Mouse (Mus musculus): ENCODE measurements around the gene Spop.

Spop gene

DNA sequence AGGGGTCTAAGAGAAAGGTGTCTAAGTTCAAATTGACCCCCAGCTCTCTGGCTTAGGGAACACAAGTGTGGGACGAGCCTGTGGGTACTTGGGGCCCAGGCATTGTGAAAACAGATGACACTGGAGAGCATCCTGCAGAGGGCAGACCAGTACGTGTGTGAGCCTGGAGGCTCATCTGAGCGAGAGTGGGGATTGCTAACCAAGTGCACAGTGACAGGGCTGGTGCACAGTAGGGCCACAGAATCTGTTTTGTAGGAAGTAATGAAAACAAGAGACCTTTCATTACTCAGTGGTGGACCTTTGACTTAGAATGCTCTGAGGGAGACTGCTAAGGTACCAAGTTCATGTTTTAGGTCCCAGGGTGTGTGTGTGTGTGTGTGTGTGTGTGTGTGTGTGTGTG, 106.1 kb downstream of the Spop start:
- DNase-seq (ENCODE audit: low read depth, low spot score) = no peak

DNA sequence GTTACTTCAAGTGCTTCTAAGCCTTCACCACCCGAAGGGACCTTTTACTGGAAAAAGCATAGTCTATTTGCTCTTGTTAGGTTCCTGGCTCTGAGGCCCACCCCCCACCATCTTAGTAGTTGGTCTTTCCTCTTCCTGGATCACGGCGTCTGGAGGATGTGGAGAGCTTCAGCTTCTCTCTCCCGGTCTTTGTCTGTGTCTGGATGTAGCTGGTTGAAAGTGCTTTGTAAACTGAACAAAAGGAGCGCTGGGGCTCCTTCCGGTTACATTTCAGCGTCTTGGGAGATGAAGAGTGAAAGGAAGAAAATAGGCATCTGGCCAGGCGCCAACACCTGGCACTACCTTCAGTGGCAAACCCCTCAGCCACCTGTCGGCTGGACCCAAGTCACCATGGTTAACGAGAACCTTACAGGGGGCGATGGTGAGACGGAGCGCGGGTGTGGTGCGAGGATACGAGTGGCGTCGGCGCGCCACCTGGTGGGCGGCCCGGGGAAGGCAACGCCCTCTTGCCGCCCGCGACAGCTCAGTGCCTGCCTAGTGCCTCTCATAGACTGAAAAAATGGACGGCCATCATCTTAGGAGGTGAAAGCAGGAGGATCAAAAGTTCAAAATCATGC, 106.7 kb downstream of the Spop start:
- peak; percentile 56 for DNase-seq (ENCODE audit: low read depth, low spot score)

DNA sequence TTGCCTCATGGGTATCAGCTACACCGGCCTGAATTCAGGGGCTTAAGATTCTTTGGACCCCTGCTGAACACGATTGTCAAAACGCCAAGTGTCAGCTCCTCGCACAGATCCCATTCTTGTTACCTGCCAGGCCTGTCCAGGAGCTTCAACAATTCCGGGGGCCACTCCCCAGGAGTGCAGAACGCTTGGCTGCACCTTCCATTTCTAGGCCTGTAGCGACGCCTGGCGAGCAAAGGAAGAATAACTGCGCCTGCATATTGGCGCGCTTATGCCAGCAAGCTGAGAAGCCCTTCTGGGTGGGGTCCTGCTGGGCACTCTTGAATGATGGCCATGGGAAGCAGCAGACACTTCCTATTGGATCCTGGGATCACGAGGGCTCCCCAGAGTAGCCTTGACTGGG, 107.7 kb downstream of the Spop start:
- peak; percentile 45 for DNase-seq (ENCODE audit: low read depth, low spot score)

DNA sequence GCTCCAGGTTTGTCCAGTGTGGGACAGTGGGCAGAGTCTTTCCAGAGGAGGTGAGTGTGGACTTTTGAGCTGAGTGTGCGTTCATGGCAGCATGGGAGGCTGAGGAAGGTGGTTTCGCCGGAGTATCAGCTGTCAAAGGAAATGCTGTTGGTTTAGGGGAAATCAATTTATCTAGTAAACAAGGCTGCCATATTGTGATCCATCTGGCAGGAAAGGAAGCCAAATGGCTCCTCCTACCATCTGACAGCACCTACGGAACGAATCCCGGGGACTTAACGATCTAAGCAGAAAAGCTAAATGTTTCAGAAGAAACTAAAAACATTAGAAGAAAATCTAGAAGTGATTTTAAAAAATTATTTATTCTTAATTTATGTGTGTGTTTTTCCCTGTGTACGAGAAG, 113.4 kb downstream of the Spop start:
- DNase-seq (ENCODE audit: low read depth, low spot score) = no peak

DNA sequence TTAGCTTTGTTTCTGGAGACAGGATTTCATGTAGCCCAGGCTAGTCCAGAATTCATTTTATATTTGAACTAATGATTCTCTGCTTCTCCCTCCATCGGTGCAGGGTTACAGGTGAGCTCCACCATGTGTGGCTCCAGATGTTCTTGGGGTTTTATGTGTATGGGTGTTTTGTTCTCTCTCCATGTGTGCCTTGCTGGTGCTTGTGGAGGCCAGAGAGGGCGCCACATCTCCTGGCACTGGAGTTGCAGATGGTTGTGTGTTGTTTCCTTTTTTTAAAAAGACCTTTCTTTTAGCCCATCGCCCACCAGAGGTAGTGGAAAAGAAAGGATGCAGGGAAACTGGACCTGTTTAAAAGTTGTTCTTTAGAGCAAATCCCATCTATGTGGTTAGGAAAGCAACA, 114.4 kb downstream of the Spop start:
- DNase-seq (ENCODE audit: low read depth, low spot score) = no peak

DNA sequence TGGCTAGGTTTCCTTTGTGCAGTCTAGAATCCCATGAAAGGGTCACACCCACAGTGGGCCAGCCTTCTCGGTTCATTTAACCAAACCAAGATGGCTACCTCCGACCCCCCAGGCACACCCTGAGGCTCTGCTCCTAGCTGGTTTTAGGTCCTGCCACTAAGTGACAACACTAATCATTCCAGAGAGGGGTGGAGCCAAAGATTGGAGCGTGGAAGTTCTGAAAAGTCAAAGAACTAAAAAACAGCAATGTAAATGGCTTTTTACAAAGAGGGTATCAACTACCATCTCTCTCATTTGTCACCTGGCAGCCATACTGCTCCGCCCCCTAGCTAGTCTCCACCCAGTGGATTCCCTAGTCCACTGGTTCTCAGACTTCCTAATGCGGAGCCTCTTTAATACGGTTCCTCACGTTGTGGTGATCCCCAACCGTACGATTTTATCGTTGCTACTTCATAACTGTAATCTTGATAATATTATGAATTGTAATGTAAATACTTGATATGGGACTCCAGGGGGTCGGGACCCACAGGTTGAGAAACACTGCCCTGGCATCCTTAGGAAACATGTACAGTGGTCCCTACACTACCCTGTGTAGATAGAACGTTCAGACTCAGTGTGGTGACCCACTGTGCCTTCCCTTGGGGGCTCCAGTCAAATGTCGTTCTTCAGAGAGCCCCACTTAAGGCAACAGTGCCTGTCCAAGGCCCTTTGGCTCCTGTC, 118.6 kb downstream of the Spop start:
- DNase-seq (ENCODE audit: low read depth, low spot score) = no peak

DNA sequence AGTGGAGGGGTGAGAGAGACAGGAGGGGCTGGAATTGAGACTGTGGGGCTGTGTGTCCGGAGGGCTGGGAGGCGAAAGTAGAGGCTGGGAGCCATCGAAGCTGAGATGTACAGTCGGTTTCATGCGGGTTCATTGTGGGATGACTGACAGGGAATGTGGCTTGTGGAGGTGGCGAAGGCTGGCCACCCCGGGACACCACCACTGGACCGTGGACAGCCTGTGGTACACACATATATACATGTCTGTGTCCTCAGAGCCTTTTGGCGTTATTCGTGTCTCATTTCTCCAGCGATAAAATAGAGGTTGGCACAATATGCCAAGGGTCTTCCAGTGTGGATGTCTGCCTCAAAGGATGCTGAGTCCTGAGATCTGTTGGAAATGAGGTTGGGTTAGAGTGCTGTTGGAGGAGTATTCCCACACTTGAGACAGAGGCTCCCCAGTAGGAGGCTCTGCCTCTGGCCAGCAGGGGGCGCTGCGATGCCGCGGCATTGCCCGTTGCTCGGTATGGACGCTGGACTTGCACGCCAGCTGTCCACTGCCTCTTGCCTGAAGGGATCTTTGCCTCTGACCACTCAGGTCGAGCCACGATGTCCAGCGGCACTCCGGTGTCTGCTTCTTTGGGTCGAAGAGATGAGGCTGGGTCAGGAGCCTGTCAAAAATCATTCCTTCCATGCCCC, 119.7 kb downstream of the Spop start:
- peak; percentile 44 for DNase-seq (ENCODE audit: low read depth, low spot score)

DNA sequence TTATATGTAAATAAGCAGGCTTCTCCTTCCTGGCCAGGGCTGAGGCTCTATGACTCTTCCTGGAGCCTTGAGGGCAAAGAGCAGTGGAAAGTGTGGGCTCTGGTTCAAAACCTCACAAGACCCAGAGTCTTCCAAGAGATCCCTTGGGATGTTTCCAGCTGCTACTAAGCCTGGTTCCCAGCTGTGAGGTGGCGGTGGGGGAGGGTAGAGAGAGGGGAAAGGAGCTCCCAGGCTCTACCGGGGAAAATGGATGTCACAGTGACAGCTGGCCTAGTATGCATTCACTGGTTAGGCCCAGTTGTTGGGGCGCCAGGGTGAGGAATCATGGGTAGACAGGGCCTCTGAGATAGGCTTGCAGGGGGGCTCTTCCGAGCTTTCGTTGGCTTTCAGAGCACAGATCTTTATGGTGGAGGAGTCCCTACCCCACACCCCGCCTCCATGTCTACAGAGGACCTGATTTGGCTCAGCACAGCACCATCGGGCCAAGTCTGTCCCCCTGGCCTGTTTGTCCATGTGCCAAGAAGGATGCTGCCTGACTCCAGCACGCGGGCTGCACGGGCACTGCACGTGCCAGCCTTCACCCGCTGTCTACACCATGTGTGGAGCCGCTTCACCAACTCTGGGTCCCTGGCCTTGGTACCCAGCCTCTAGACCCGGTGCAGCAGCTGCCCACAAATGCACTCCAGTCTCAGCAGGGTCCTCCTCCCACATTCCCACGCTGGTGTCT, 124.7 kb downstream of the Spop start:
- DNase-seq (ENCODE audit: low read depth, low spot score) = no peak

DNA sequence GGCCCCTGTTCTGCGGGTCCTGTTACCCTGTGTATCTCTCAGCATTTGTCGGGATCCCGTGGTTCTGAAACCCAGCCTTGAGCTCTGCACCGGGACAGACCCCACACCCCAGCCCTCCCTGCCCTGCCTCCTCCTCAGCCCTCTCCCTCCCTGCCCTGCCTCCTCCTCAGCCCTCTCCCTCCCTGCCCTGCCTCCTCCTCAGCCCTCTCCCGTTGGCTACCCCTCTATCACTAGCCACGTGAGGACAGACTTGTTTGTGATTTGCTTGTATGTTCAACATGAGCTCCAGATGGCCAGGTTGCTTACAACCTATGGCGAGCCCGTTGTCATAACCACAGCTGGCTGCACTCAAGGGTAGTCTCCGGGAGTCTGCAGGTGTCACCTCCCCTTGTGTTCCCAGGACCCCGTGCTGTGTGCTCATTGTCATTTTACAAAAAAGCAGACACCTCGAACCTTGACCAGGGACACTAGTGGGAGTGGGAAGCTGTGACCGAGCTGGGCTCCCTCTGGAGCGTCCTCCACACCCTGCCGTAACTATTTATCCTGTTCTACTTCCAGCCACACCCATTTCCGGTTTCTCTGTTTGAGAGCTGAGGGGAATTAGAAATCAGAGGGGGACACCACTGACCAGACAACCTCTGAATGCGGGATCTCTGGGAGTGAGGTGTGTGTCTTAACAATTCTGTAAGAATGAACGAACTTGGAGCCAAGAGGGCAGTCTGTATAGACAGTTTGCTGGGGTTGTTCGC, 126.9 kb downstream of the Spop start:
- no peak for DNase-seq (ENCODE audit: low read depth, low spot score)
